Mouse (Mus musculus) testis, adult 2 months (tissue): ENCODE results near the gene Elmsan1.

Experiments
- CTCF ChIP-seq: fragments of 200-500 bp; IDR thresholded peaks from 2 replicates; pipeline ENCODE4 v1.5.1; 2012; ENCODE audit warnings: low read depth, mild to moderate bottlenecking, inconsistent platforms, low read length, moderate library complexity; ENCODE audit not compliant: control insufficient read depth, insufficient read depth, insufficient replicate concordance
- POLR2A ChIP-seq: fragments of 200-500 bp; IDR thresholded peaks from 2 replicates; pipeline ENCODE4 v1.6.1; 2012; ENCODE audit warnings: low read depth, mild to moderate bottlenecking, inconsistent platforms, low read length, moderate library complexity; ENCODE audit not compliant: control insufficient read depth

DNA sequence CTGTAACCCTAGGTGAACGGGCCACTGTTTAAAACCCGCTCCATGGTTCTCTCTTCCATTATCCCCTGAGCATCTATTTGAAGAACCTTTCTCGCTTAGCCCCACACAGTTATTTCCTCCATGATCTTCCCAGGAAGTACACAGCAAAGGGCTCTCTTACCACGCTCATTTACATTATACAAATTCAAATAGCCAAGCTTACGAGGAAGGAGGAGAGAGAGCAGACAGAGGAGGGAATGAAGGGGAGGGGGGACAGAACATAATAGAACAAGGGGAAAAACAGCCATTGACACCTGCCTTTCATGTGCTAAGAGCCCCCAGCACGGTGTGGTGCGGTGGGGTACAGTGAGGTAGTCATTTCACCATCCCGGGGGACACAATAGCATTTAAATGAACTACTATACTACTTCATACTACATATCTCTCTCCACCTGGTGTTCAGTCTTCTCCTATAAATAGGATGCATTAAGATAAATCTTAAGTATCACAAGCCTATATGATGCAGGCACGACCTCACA is 7.6 kb downstream of the Elmsan1 start:
- TF ChIP-seq CTCF = no peak
- no peak for TF ChIP-seq POLR2A
